Mouse (Mus musculus): ENCODE data around the gene Thbs2. TPM values are rescaled to one million over a fixed set of nuclear protein-coding genes. Genes with fewer than 3 reads are reported as not detected.

Thbs2 gene
- total and polyA plus RNA-seq, 3 experiments, result 0.03 TPM; not detected in 2

- Histone ChIP-seq H3K4me1 (ENCODE audit: control insufficient read depth in 1 of 2, insufficient read depth in 2 of 2) (no peaks in the 10 kb centered on the region), H3K4me2 (ENCODE audit: insufficient read depth, low read depth, poor library complexity, severe bottlenecking) (no peak overlapping the region), H3K9ac (ENCODE audit: insufficient read depth, low read depth) (no peak overlapping the region), H3K27me3 (replicated peaks) (no peaks in the 10 kb centered on the region), H3K36me3 (replicated peaks in 1 of 2; ENCODE audit: control insufficient read depth in 1 of 2, insufficient read depth in 1 of 2, low read length in 1 of 2) (no peaks in the 10 kb centered on the region), H3K79me2 (replicated peaks; ENCODE audit: control insufficient read depth, extremely low read depth, insufficient read depth, poor library complexity, severe bottlenecking) (no peaks in the 10 kb centered on the region), H3K9me3 (replicated peaks; ENCODE audit: low read length) (no peaks in the 10 kb centered on the region), H3K27ac (ENCODE audit: insufficient read depth, low read depth) (no peak overlapping the region), H3K4me3 (replicated peaks in 1 of 3; ENCODE audit: low read depth in 2 of 3, low read length in 2 of 3, poor library complexity in 1 of 3) (no peak overlapping the region)
- dilution Hi-C loops (cut with MboI; ENCODE audit: extremely low pct_ligation_motif_present, extremely low pct_unique_long_range_greater_than_20kb, low sequenced_read_pairs) (no loop called here), in situ Hi-C loops (cut with MboI; ENCODE audit: low pct_ligation_motif_present, low pct_unique_long_range_greater_than_20kb, low sequenced_read_pairs) (no loop called here)
- DNase-seq (ENCODE audit: extremely low read depth), result no peak
- no peak for TF ChIP-seq UBTF (IDR thresholded peaks at IDR 0.05; ENCODE audit: low read depth, low read length)
These were observed 31.6 kb downstream of the Thbs2 start for GRCm38 (mm10) chr17:14662409-14662808.

GRCm38 (mm10) chr17:14659746-14660145 is 34.3 kb downstream of the Thbs2 start:
- no peak overlapping the region for H3K4me2 ChIP-seq (ENCODE audit: insufficient read depth, low read depth, poor library complexity, severe bottlenecking)
- H3K9me3 ChIP-seq (replicated peaks; ENCODE audit: low read length), result no peaks in the 10 kb centered on the region
- no peak overlapping the region for H3K9ac ChIP-seq (ENCODE audit: insufficient read depth, low read depth)
- no peaks in the 10 kb centered on the region for H3K27me3 ChIP-seq (replicated peaks)
- H3K4me1 ChIP-seq (ENCODE audit: control insufficient read depth in 1 of 2, insufficient read depth in 2 of 2), result peaks cover 0 to 9% of the 10 kb centered on the region in 2 experiments; a peak in 1 of 4 replicates
- no peaks in the 10 kb centered on the region for H3K79me2 ChIP-seq (replicated peaks; ENCODE audit: control insufficient read depth, extremely low read depth, insufficient read depth, poor library complexity, severe bottlenecking)
- dilution Hi-C loops (cut with MboI; ENCODE audit: extremely low pct_ligation_motif_present, extremely low pct_unique_long_range_greater_than_20kb, low sequenced_read_pairs) (no loop called here), in situ Hi-C loops (cut with MboI; ENCODE audit: low pct_ligation_motif_present, low pct_unique_long_range_greater_than_20kb, low sequenced_read_pairs) (no loop called here)
- no peak overlapping the region for H3K27ac ChIP-seq (ENCODE audit: insufficient read depth, low read depth)
- H3K4me3 ChIP-seq (replicated peaks in 1 of 3; ENCODE audit: low read depth in 2 of 3, low read length in 2 of 3, poor library complexity in 1 of 3), result no peak overlapping the region
- DNase-seq (ENCODE audit: extremely low read depth), result no peak
- TF ChIP-seq IRF4 (IDR thresholded peaks at IDR 0.05; ENCODE audit: low read depth, low read length), result no peak
- no peak for TF ChIP-seq ELF1 (IDR thresholded peaks at IDR 0.05; ENCODE audit: low read depth, low read length)
- TF ChIP-seq MEF2A (IDR thresholded peaks at IDR 0.05; ENCODE audit: borderline replicate concordance, low read depth, low read length), result no peak
- no peak for TF ChIP-seq NRF1 (IDR thresholded peaks at IDR 0.05; ENCODE audit: low read depth, low read length)
- TF ChIP-seq POLR2AphosphoS2 (IDR thresholded peaks at IDR 0.05; ENCODE audit: low read depth, low read length), result no peak
- no peak for TF ChIP-seq ETS1 (conservative IDR thresholded peaks at IDR 0.05; ENCODE audit: low read depth, low read length)
- TF ChIP-seq PAX5 (IDR thresholded peaks at IDR 0.05; ENCODE audit: low read length), result no peak
- TF ChIP-seq MAFK (IDR thresholded peaks at IDR 0.05; ENCODE audit: insufficient replicate concordance, low read length), result no peak
- no peak for TF ChIP-seq EP300 (IDR thresholded peaks at IDR 0.05; ENCODE audit: low read length)
- TF ChIP-seq RCOR1 (conservative IDR thresholded peaks at IDR 0.05; ENCODE audit: low read depth, low read length), result no peak
- no peak for TF ChIP-seq KAT2A (IDR thresholded peaks at IDR 0.05; ENCODE audit: insufficient replicate concordance, low read length)
- TF ChIP-seq TBP (conservative IDR thresholded peaks at IDR 0.05; ENCODE audit: low read depth, low read length), result no peak
- TF ChIP-seq USF2 (conservative IDR thresholded peaks at IDR 0.05; ENCODE audit: low read depth, low read length), result no peak
- no peak for TF ChIP-seq RAD21 (IDR thresholded peaks at IDR 0.05; ENCODE audit: low read depth, low read length)
- TF ChIP-seq TCF12 (IDR thresholded peaks at IDR 0.05; ENCODE audit: low read depth, low read length), result no peak
- TF ChIP-seq USF1 (IDR thresholded peaks at IDR 0.05; ENCODE audit: low read depth, low read length), result no peak
- no peak for TF ChIP-seq ZC3H11A (IDR thresholded peaks at IDR 0.05; ENCODE audit: low read depth, low read length)
- TF ChIP-seq CTCF (conservative IDR thresholded peaks at IDR 0.05 in 1 of 2, IDR thresholded peaks at IDR 0.05 in 1 of 2; ENCODE audit: low read depth in 2 of 2, low read length in 2 of 2), result no peak
- no peaks in the 10 kb centered on the region for H3K36me3 ChIP-seq (replicated peaks in 1 of 2; ENCODE audit: control insufficient read depth in 1 of 2, insufficient read depth in 1 of 2, low read length in 1 of 2)
